Mouse (Mus musculus): ENCODE measurements around the gene Plcb3.
A peak's percentile ranks its signal among the peaks of the same experiment; 100 is the strongest.

Gene Plcb3

GRCm38 (mm10) chr19:6975537-6976521 lies at the start of gene Plcb3:
Gene Plcb3 (minus strand): TSS chr19:6976470.
- peak; percentile 93 for DNase-seq (ENCODE audit: low read depth, low spot score)

- DNase-seq (ENCODE audit: low read depth, low spot score) = peak; percentile 80
Observed at GRCm38 (mm10) chr19:7020224-7020641, 44.0 kb upstream of the Plcb3 start.

GRCm38 (mm10) chr19:7019191-7019590 lies 42.9 kb upstream of the Plcb3 start, which contains the start of gene Fermt3:
Gene Fermt3 (minus strand): TSS chr19:7019469.
- peak; percentile 86 for DNase-seq (ENCODE audit: low read depth, low spot score)

- no peak for DNase-seq (ENCODE audit: low read depth, low spot score)
Observed at GRCm38 (mm10) chr19:7018546-7018945, 42.3 kb upstream of the Plcb3 start.

GRCm38 (mm10) chr19:7017541-7018457 lies 41.5 kb upstream of the Plcb3 start:
- peak; percentile 88 for DNase-seq (ENCODE audit: low read depth, low spot score)

- DNase-seq (ENCODE audit: low read depth, low spot score) = no peak
Observed at GRCm38 (mm10) chr19:7014481-7015135, 38.3 kb upstream of the Plcb3 start.

- DNase-seq (ENCODE audit: low read depth, low spot score) = no peak
Observed at GRCm38 (mm10) chr19:7013984-7014383, 37.7 kb upstream of the Plcb3 start.

GRCm38 (mm10) chr19:7012426-7012825 lies 36.2 kb upstream of the Plcb3 start:
- DNase-seq (ENCODE audit: low read depth, low spot score) = no peak

GRCm38 (mm10) chr19:7006892-7007593 lies 30.8 kb upstream of the Plcb3 start:
- DNase-seq (ENCODE audit: low read depth, low spot score) = no peak

- DNase-seq (ENCODE audit: low read depth, low spot score) = no peak
Observed at GRCm38 (mm10) chr19:6999360-7000063, 23.2 kb upstream of the Plcb3 start.

GRCm38 (mm10) chr19:6997721-6998290 lies 21.5 kb upstream of the Plcb3 start:
- no peak for DNase-seq (ENCODE audit: low read depth, low spot score)

GRCm38 (mm10) chr19:6996006-6996405 lies 19.7 kb upstream of the Plcb3 start, which contains the start of the genes Nudt22 and Trpt1:
Gene Nudt22 (minus strand): TSS chr19:6996117.
Gene Trpt1 (plus strand): TSS chr19:6996131.
- peak; percentile 82 for DNase-seq (ENCODE audit: low read depth, low spot score)

- no peak for DNase-seq (ENCODE audit: low read depth, low spot score)
Observed at GRCm38 (mm10) chr19:6995255-6995991, 19.2 kb upstream of the Plcb3 start.

- DNase-seq (ENCODE audit: low read depth, low spot score) = no peak
Observed at GRCm38 (mm10) chr19:6994489-6994888, 18.2 kb upstream of the Plcb3 start.

GRCm38 (mm10) chr19:6994002-6994401 lies 17.7 kb upstream of the Plcb3 start:
- DNase-seq (ENCODE audit: low read depth, low spot score) = no peak

GRCm38 (mm10) chr19:6993011-6993770 lies 16.9 kb upstream of the Plcb3 start:
- no peak for DNase-seq (ENCODE audit: low read depth, low spot score)

- DNase-seq (ENCODE audit: low read depth, low spot score) = peak; percentile 100
Observed at GRCm38 (mm10) chr19:6992011-6992858, 16.0 kb upstream of the Plcb3 start, which contains the start of gene Dnajc4. Gene Dnajc4 (minus strand): TSS chr19:6992572.

Measured in A20 (cell line).